Mouse (Mus musculus) forebrain, embryonic 14.5 days (tissue): ENCODE measurements at regions not wholly inside any gene's neighbourhood (a gene's known extent, or its start where the extent isn't known, plus 50 kb on each side); places are given as distances from the start of the nearest gene placed in this dataset.

Experiments used
- ATAC-seq: fragments of 200-750 bp; cut with Nextera tagmentation; 2 replicates; pipeline ENCODE4 v1.8.0; 2017; ENCODE audit warnings: mild to moderate bottlenecking, moderate library complexity
- DNase-seq: peaks from one replicate; pipeline ENCODE4 v3.0.0-alpha.2; 2015; ENCODE audit warnings: low spot score
- H3K27ac ChIP-seq: fragments of 300-500 bp; sonication (generic); 2 replicates; pipeline ENCODE4 v1.5.1; 2014; ENCODE audit warnings: low read depth, mild to moderate bottlenecking, control low read depth, low read length, moderate library complexity
- H3K27me3 ChIP-seq: fragments of 300-500 bp; sonication (generic); replicated peaks from 2 replicates; pipeline ENCODE4 v1.6.1; 2014; ENCODE audit warnings: low read length, control low read depth, mixed read lengths; ENCODE audit not compliant: control insufficient read depth, insufficient read depth
- H3K36me3 ChIP-seq: fragments of 300-500 bp; sonication (generic); 2 replicates; pipeline ENCODE4 v1.6.1; 2014; ENCODE audit warnings: low read length, control low read depth; ENCODE audit not compliant: control insufficient read depth, insufficient read depth
- H3K4me1 ChIP-seq: fragments of 300-500 bp; sonication (generic); 2 replicates; pipeline ENCODE4 v1.6.1; 2014; ENCODE audit warnings: antibody characterized with exemption, low read length, control low read depth; ENCODE audit not compliant: control insufficient read depth, insufficient read depth
- H3K4me2 ChIP-seq: fragments of 300-500 bp; sonication (generic); 2 replicates; pipeline ENCODE4 v1.6.1; 2014; ENCODE audit warnings: mild to moderate bottlenecking, control low read depth, low read length
- H3K4me3 ChIP-seq: fragments of 300-500 bp; sonication (generic); 2 replicates; pipeline ENCODE4 v1.5.1; 2014; ENCODE audit warnings: low read depth, low read length, control low read depth
- H3K9ac ChIP-seq: fragments of 300-500 bp; sonication (generic); 2 replicates; pipeline ENCODE4 v1.6.1; 2014; ENCODE audit warnings: mild to moderate bottlenecking, low read length, control low read depth, moderate library complexity
- H3K9me3 ChIP-seq: fragments of 300-500 bp; sonication (generic); replicated peaks from 2 replicates; pipeline ENCODE4 v1.6.1; 2016; ENCODE audit warnings: low read length, control low read depth, mixed read lengths; ENCODE audit not compliant: control insufficient read depth
- WGBS: fragments of 180-500 bp; shearing (Covaris S2); extraction: QIAGEN DNeasy Blood & Tissue Kit; methylation state at CpG from one replicate; pipeline ENCODE4 v1.1.7; 2014; 5-methylcytosine and 5-hydroxymethylcytosine counted together

DNA sequence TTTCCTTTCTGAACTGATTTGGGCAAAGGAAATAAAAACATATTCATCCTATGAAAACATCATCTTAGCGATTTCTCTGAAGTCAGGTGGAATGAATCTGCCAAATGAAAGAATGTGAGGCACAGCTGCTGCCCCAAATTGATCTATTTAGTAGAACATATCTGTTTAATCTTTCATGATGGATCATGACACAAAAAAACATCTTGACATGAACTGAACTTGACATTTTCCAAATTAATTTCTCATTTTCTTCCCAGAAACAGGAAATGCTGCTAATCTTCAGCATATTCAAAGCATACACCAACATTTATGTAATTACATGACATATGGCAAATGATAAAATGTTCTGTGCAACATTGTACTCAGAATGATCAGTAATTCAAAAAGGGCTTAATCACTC lies 734.9 kb downstream of the Tecrl start:
- 71% methylated on average over 1 of the region's 1 CpGs for WGBS
- peak; percentile 8 for DNase-seq

More for the DNA sequence above, 734.9 kb downstream of the Tecrl start:
- Histone ChIP-seq H3K4me2 (no peak overlapping the region), H3K9me3 (no peaks in the 10 kb centered on the region), H3K27me3 (no peaks in the 10 kb centered on the region), H3K36me3 (no peaks in the 10 kb centered on the region), H3K9ac (no peak overlapping the region), H3K4me1 (no peaks in the 10 kb centered on the region), H3K27ac (no peak overlapping the region), H3K4me3 (no peak overlapping the region)
- ATAC-seq, result no peak
